Mouse (Mus musculus) kidney, adult 2 months (tissue): ENCODE data around the gene Catsperz. TPM values are rescaled to one million over a fixed set of nuclear protein-coding genes. Genes with fewer than 3 reads are reported as not detected.

ENCODE experiments used
- DNase-seq: peaks from one replicate; pipeline ENCODE4 v3.0.0; 2021
- H3K27ac ChIP-seq: fragments of 200-500 bp; 2 replicates; pipeline ENCODE4 v1.5.1; 2012; ENCODE audit warnings: low read depth, low read length, control low read depth, inconsistent platforms; ENCODE audit not compliant: insufficient read depth
- H3K27me3 ChIP-seq: fragments of 200-500 bp; replicated peaks from 2 replicates; pipeline ENCODE4 v1.6.1; 2012; ENCODE audit warnings: mild to moderate bottlenecking, moderate library complexity, low read length, inconsistent platforms; ENCODE audit not compliant: control insufficient read depth, insufficient read depth
- H3K36me3 ChIP-seq: fragments of 200-500 bp; 2 replicates; pipeline ENCODE4 v1.6.1; 2012; ENCODE audit warnings: mild to moderate bottlenecking, moderate library complexity, low read length, inconsistent platforms; ENCODE audit not compliant: control insufficient read depth, insufficient read depth
- H3K4me1 ChIP-seq: fragments of 200-500 bp; 2 replicates; pipeline ENCODE4 v1.6.1; 2011; ENCODE audit warnings: low read length; ENCODE audit not compliant: control insufficient read depth, insufficient read depth
- H3K4me3 ChIP-seq: fragments of 200-500 bp; 2 replicates; pipeline ENCODE4 v1.5.1; 2011; ENCODE audit warnings: mild to moderate bottlenecking, low read depth, low read length, control low read depth; ENCODE audit not compliant: insufficient read depth
- CTCF ChIP-seq: fragments of 200-500 bp; conservative IDR thresholded peaks from 2 replicates; pipeline ENCODE4 v1.5.1; 2011; ENCODE audit warnings: low read depth, mild to moderate bottlenecking, control low read depth, low read length, moderate library complexity, mixed read lengths; ENCODE audit not compliant: insufficient read depth, insufficient read length
- POLR2A ChIP-seq: fragments of 200-500 bp; IDR thresholded peaks from one replicate; pipeline ENCODE4 v1.6.1; 2011; ENCODE audit warnings: low read depth, low read length, control low read depth
- WGBS: fragments of 180-500 bp; shearing (Covaris S2); methylation state at CpG from one replicate; pipeline ENCODE4 v1.1.7; 2018; 5-methylcytosine and 5-hydroxymethylcytosine counted together
- polyA plus RNA-seq: library from polyadenylated mRNA; depleted of rRNA; stranded (reverse); fragments of >200 nt; gene quantifications from 2 replicates; pipeline ENCODE4 v1.2.3, GENCODE M21; 2012

The Catsperz gene
- polyA plus RNA-seq, 1 experiment: 0.44 TPM

DNA sequence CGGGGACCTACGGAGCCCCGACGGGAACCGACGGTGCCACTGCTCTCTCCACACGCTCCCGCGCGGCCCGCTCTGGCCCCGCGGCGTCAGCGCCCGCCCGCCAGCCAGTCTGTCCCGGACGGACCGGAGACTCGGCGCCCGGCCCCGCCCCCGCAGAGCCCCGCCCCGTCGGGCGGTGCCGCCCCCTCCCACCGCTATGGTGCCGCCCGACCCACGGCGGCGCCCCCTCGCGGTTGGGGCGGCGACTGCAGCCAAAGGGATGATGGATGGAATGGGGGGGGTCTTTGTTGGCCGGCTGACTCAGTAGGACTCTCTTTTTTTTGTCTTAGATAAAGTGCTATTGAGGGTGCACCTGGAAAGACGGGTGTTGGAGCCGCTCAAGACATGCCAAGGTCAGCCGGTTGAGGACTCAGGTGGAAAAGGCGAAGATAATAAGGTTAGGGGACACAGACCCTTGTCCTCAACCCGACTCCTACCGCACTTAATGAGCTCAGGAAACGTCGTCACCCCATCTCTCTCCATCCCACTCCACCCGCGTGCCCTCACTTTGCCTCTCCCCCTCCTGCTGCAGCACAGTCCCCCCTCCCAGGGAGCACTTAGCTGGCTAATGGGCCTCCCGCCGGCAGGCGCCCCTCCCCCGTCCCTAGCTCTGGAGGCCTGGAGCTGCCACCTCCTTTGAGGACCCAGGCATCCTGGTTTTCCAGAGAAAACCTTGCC lies 44.6 kb upstream of the Catsperz start:
- H3K4me1 ChIP-seq: peaks cover 8% of the 10 kb centered on the region; the same call in 1 of the 2 replicates
- DNase-seq: peak; percentile 81
- H3K27ac ChIP-seq: peak overlapping the region; percentile 37; the same call in 1 of the 2 replicates
- WGBS: 1% methylated on average over 54 of the region's 55 CpGs
- peak overlapping the region; percentile 81 for H3K4me3 ChIP-seq
- H3K36me3 ChIP-seq: peaks cover 1% of the 10 kb centered on the region; the same call in 1 of the 2 replicates
- TF ChIP-seq POLR2A: no peak
- TF ChIP-seq CTCF: peak; percentile 63
- H3K27me3 ChIP-seq: no peaks in the 10 kb centered on the region

DNA sequence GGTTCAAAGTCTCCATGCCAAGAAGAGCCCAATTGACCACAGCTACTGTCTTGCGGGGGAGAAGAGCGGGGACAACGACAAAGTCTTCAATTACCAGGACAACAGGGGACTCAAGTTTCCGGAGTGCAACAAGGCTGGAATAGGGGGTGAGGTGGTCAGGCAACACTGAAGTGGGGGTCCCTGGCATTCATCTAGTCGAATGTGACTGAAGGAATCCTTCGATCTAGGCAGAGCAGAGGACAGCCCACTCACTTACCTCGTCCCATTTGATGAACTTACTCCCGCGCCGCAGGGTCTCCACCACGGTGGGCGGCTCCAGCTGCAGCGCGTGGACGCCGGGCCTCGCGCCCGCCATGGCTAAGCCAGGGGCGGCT lies 44.1 kb upstream of the Catsperz start:
- Histone ChIP-seq H3K27me3 (no peaks in the 10 kb centered on the region), H3K27ac (0 out of 2 replicates have a peak overlapping the region, but pooled peaks have one; percentile 37), H3K4me3 (peak overlapping the region; percentile 81), H3K4me1 (peaks cover 8% of the 10 kb centered on the region; the same call in 1 of the 2 replicates), H3K36me3 (peaks cover 1% of the 10 kb centered on the region; the same call in 1 of the 2 replicates)
- WGBS: under 1% methylated on average over 20 of the region's 20 CpGs
- DNase-seq: no peak
- TF ChIP-seq CTCF: no peak
- no peak for TF ChIP-seq POLR2A

DNA sequence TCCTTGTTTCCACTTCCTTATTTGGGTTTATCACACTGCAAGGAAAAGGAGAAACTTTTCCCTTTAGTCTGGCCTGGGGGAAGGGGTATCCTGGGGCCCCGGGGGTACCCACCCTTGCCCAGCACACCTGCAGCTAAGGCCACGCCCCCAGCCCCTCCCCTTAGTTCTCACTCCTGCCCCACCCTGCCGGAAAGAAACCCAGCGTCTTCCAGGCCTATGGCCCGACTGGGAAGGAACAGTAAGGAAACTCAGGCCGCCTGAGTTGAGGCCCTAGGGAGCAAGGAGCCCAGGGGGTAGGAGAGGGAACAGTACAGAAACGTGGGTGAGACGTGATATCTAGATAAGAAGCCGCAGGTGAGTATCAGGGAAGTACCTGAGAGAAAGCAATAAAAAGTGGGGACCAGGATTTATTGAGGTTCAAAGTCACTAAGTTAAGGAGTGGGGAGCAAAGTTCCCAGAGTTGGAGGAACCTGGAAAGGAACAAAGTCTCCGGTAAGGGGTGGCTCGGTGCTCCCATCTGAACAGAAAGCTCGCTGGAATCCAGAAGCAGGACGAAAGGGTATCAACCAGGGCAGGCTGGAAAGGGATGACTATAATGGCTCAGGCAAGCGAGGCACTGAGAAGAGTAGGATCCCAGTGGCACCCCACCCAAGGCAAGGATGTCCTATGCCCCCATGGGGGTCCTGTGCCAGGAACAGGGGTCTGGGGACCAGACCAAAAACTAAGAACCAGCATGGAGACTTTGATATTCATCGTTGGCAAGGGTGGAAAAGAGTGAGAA lies 43.5 kb upstream of the Catsperz start:
- peaks cover 8% of the 10 kb centered on the region; the same call in 1 of the 2 replicates for H3K4me1 ChIP-seq
- TF ChIP-seq POLR2A: no peak
- TF ChIP-seq CTCF: no peak

DNA sequence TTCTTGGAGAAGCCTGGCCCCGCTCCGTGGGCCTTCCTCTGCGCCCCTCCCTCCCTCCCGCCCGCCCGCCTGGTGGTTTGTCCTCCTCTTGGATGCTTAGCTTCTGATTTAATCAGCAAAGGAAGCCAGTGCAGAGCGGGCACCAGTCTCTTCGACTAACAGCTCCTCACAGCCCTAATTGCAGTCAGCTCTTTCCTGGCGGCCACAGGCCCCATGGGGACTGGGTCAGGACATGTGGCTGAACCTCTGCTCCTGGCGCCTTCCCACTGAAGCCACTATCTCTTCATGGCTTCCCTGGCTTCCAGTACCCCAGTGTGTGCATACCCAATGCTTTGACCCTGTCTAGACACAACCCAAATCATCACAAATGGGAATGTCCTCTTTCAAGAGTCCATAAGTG lies 31.3 kb upstream of the Catsperz start:
- H3K36me3 ChIP-seq: no peaks in the 10 kb centered on the region
- peaks cover 10% of the 10 kb centered on the region; the same call in 1 of the 2 replicates for H3K4me1 ChIP-seq
- H3K27ac ChIP-seq: no peak overlapping the region
- no peak for TF ChIP-seq POLR2A
- no peak for TF ChIP-seq CTCF
- H3K4me3 ChIP-seq: no peak overlapping the region
- no peaks in the 10 kb centered on the region for H3K27me3 ChIP-seq
- 87% methylated on average over 10 of the region's 10 CpGs for WGBS
- no peak for DNase-seq

More for the DNA sequence above, 43.5 kb upstream of the Catsperz start:
- peaks cover 1% of the 10 kb centered on the region; the same call in 1 of the 2 replicates for H3K36me3 ChIP-seq
- peak; percentile 62 for DNase-seq
- H3K4me3 ChIP-seq: peak overlapping the region; percentile 81
- no peaks in the 10 kb centered on the region for H3K27me3 ChIP-seq
- 5% methylated on average over 15 of the region's 15 CpGs for WGBS
- H3K27ac ChIP-seq: 0 out of 2 replicates have a peak overlapping the region, but pooled peaks have one; percentile 13

DNA sequence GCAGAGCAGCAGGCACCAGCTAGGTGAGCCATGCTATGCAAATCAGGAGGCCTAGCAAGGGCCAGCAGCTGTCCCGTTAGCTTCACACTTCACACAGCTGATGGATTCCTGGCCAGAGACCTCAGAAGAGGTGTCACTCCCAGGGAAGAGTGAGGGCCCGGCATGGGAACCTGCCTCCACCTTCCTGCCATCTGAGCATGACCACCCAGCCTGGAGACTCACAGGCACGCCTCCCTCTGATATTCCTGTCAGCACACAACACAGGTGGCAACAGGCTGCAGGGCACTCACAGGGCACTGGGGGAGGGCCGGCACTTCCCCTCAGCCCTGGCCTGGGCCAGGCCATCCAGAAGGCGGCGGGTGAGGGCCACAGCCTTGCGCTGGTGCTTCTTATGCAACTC lies 30.2 kb upstream of the Catsperz start:
- no peak for DNase-seq
- TF ChIP-seq CTCF (no peak), POLR2A (no peak)
- no peaks in the 10 kb centered on the region for H3K36me3 ChIP-seq
- no peak overlapping the region for H3K4me3 ChIP-seq
- H3K27ac ChIP-seq: no peak overlapping the region
- no peaks in the 10 kb centered on the region for H3K27me3 ChIP-seq
- peaks cover 10% of the 10 kb centered on the region; the same call in 1 of the 2 replicates for H3K4me1 ChIP-seq
- 88% methylated on average over 7 of the region's 7 CpGs for WGBS

DNA sequence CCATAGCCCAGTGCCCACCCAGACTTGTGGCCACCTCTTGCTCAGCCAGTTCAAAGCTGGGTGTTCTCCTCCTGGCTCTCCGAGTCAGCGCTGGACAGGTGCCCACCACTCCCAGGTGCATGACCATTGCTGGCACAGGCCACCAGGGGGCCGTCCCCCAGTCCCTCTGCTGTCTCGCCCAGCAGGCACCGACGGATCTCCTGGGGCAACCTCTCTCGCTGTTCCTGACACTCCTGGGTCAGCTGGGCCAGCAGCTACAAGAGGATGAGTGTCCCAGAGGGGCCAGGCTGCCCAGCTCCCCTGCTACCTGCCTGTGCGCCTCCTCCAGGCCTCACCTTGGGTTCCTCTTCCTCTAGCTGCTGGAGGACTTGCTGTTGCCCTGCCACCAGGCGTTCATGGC lies 28.9 kb upstream of the Catsperz start:
- H3K36me3 ChIP-seq: no peaks in the 10 kb centered on the region
- H3K4me1 ChIP-seq: peaks cover 14% of the 10 kb centered on the region; the same call in 1 of the 2 replicates
- H3K4me3 ChIP-seq: no peak overlapping the region
- WGBS: 26% methylated on average over 9 of the region's 9 CpGs
- peak; percentile 74 for DNase-seq
- H3K27ac ChIP-seq: no peak overlapping the region
- no peaks in the 10 kb centered on the region for H3K27me3 ChIP-seq
- TF ChIP-seq CTCF (peak; percentile 61), POLR2A (no peak)

DNA sequence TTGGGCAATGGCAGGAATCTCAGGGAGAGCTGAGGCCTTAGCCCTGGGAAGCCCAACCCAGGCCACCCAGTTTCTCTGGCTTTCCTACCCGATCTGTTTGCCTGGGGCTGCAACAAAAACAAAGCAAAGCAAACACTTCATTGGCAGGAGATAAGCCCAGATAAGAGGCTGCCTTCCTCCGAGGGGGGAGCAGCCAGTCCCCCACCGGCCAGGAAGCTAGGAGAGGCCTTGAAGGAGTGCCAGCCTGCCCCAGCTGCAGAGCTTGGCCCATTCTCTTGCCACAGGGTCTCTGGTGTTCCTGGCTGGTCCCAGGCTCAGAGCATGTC lies 27.5 kb upstream of the Catsperz start:
- Histone ChIP-seq H3K36me3 (no peaks in the 10 kb centered on the region), H3K4me1 (peaks cover 14% of the 10 kb centered on the region; the same call in 1 of the 2 replicates), H3K27ac (peak overlapping the region; percentile 93), H3K27me3 (no peaks in the 10 kb centered on the region), H3K4me3 (peak overlapping the region; percentile 91)
- WGBS: 27% methylated on average over 3 of the region's 3 CpGs
- TF ChIP-seq POLR2A (no peak), CTCF (no peak)
- peak; percentile 83 for DNase-seq
